Mouse (Mus musculus) hindbrain, postnatal 0 days (tissue): Measurements from ENCODE around the gene Ly6g. TPM values are rescaled to one million over a fixed set of nuclear protein-coding genes. Genes with fewer than 3 reads are reported as not detected.
"Not testable (repeated sequence)": the region's sequence is repeated elsewhere in the genome, so short reads cannot be mapped to it uniquely, and the experiment has no call there.

Experiments used
- ATAC-seq: fragments of 200-750 bp; cut with Nextera tagmentation; 2 replicates; pipeline ENCODE4 v1.8.0; 2017; ENCODE audit warnings: mild to moderate bottlenecking, moderate TSS enrichment, moderate library complexity
- DNase-seq: peaks from one replicate; pipeline ENCODE4 v3.0.0-alpha.2; 2015; ENCODE audit warnings: low spot score
- H3K27ac ChIP-seq: fragments of 300-500 bp; sonication (generic); 2 replicates; pipeline ENCODE4 v1.5.1; 2014; ENCODE audit warnings: mild to moderate bottlenecking
- H3K27me3 ChIP-seq: fragments of 300-500 bp; sonication (generic); 2 replicates; pipeline ENCODE4 v1.6.1; 2014; ENCODE audit warnings: low read length, mixed read lengths; ENCODE audit not compliant: insufficient read depth
- H3K36me3 ChIP-seq: fragments of 300-500 bp; sonication (generic); 2 replicates; pipeline ENCODE4 v1.6.1; 2014; ENCODE audit warnings: low read length, mixed read lengths; ENCODE audit not compliant: insufficient read depth
- H3K4me1 ChIP-seq: fragments of 300-500 bp; sonication (generic); 2 replicates; pipeline ENCODE4 v1.6.1; 2014; ENCODE audit warnings: antibody characterized with exemption, low read length, mixed read lengths; ENCODE audit not compliant: insufficient read depth
- H3K4me2 ChIP-seq: fragments of 300-500 bp; sonication (generic); 2 replicates; pipeline ENCODE4 v1.6.1; 2014; ENCODE audit warnings: low read depth, mild to moderate bottlenecking, low read length, moderate library complexity, mixed read lengths
- H3K4me3 ChIP-seq: fragments of 300-500 bp; sonication (generic); 2 replicates; pipeline ENCODE4 v1.5.1; 2014; ENCODE audit warnings: low read length
- H3K9ac ChIP-seq: fragments of 300-500 bp; sonication (generic); replicated peaks from 2 replicates; pipeline ENCODE4 v1.6.1; 2014; ENCODE audit warnings: mild to moderate bottlenecking, low read length, moderate library complexity, mixed read lengths
- H3K9me3 ChIP-seq: fragments of 300-500 bp; sonication (generic); 2 replicates; pipeline ENCODE4 v1.6.1; 2016; ENCODE audit warnings: low read length, mixed read lengths
- CTCF ChIP-seq: IDR thresholded peaks from 2 replicates; pipeline ENCODE4 v1.5.1; 2016; ENCODE audit warnings: antibody characterized with exemption, control low read depth, low read depth
- WGBS: fragments of 180-500 bp; shearing (Covaris S2); extraction: QIAGEN DNeasy Blood & Tissue Kit; methylation state at CpG from one replicate; pipeline ENCODE4 v1.1.7; 2014; 5-methylcytosine and 5-hydroxymethylcytosine counted together
- polyA plus RNA-seq: library from polyadenylated mRNA; unstranded; fragments of >200 nt; fragmentation: Nextera tagmentation; extraction: Ambion mirVana; gene quantifications from 2 replicates; pipeline ENCODE4 v1.2.1, GENCODE M21; 2015
- total RNA-seq: library from RNA; depleted of rRNA; stranded (reverse); fragments of >200 nt; gene quantifications from 2 replicates; pipeline ENCODE4 v1.2.3, GENCODE M21; 2014; rRNA removed

Gene Ly6g
- total and polyA plus RNA-seq, 2 experiments from 2014 or later = 0.15 TPM; not detected in 1

GRCm38 (mm10) chr15:75190560-75190959 is 35.5 kb downstream of the Ly6g start:
- not testable (repeated sequence) for H3K4me2 ChIP-seq, H3K36me3 ChIP-seq, ATAC-seq, H3K4me1 ChIP-seq, DNase-seq, H3K4me3 ChIP-seq, H3K27ac ChIP-seq, H3K9ac ChIP-seq, H3K27me3 ChIP-seq, H3K9me3 ChIP-seq
- WGBS = 0% methylated on average over 1 of the region's 3 CpGs
- peak; percentile 56 for TF ChIP-seq CTCF

Other genes with a start within 250 kb of the Ly6g start
- gene Ly6i, start 171.8 kb upstream of the Ly6g start, total RNA-seq = not detected in 2 replicates
- gene Ly6i, start 171.8 kb upstream of the Ly6g start, polyA plus RNA-seq = 0.16 and 0.20 TPM in 2 replicates
- gene Ly6a, start 157.2 kb upstream of the Ly6g start, total RNA-seq = 11.0 and 11.3 TPM in 2 replicates
- 10.1 and 11.9 TPM in 2 replicates for gene Ly6a, start 157.2 kb upstream of the Ly6g start, polyA plus RNA-seq
- gene Ly6c1, start 106.4 kb upstream of the Ly6g start, total RNA-seq = 29.6 and 30.8 TPM in 2 replicates
- 34.0 and 35.3 TPM in 2 replicates for gene Ly6c1, start 106.4 kb upstream of the Ly6g start, polyA plus RNA-seq
- not detected in 2 replicates for gene Ly6c2, start 43.3 kb upstream of the Ly6g start, total RNA-seq
- 0.47 and 0.60 TPM in 2 replicates for gene Ly6c2, start 43.3 kb upstream of the Ly6g start, polyA plus RNA-seq
- gene BC025446, start 61.1 kb downstream of the Ly6g start, total RNA-seq = not detected in 2 replicates
- gene BC025446, start 61.1 kb downstream of the Ly6g start, polyA plus RNA-seq = not detected in 2 replicates
- not detected in 2 replicates for gene Ly6f, start 113.2 kb downstream of the Ly6g start, total RNA-seq
- gene Ly6f, start 113.2 kb downstream of the Ly6g start, polyA plus RNA-seq = not detected in 2 replicates